Mouse (Mus musculus) embryo, embryonic 11 days (tissue): ENCODE results near the gene Atp11a.

ENCODE experiments used
- DNase-seq: peaks from one replicate; pipeline ENCODE4 v3.0.0-alpha.2; 2015

Gene Atp11a

GRCm38 (mm10) chr8:12756391-12757157, at the start of gene Atp11a:
Atp11a (plus strand) TSS chr8:12757014.
- DNase-seq = peak; percentile 90

- DNase-seq = no peak
Observed at GRCm38 (mm10) chr8:12711623-12712022, 45.2 kb upstream of the Atp11a start.

DNA sequence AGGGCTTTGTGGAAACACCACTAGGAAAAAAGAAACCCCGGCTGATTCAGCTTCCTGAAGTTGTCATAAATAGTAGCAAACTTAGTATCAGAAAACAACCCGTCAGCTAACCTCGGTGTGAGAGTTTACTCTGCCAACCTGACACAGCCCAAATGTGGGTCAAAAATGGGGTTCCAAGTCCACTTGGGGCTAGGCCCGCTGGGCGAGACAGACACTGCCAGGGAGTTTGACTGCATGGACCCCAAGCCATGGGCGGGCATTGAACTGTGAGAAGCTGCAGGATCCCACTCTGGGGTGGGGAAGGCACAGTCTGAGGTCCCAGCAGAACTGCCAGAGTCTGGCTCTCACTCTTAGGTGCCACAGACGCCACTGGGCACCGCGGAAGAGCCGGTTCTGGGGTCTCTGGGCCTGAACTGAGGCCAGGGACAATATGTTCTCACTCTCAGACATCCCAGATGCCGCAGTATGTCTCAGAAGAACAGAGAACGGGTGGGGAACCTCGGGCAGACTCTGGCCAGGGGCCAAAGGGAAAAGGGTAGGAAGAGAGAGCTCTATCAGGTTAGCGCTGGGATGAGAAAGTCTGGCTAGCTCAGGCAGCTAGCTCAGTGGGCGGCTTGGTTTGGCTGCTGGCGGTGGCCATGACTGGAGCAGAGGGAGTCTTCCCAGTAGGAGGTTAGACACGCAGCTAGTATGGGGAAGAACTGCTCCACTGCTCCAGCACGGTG, 40.8 kb upstream of the Atp11a start:
- no peak for DNase-seq

DNA sequence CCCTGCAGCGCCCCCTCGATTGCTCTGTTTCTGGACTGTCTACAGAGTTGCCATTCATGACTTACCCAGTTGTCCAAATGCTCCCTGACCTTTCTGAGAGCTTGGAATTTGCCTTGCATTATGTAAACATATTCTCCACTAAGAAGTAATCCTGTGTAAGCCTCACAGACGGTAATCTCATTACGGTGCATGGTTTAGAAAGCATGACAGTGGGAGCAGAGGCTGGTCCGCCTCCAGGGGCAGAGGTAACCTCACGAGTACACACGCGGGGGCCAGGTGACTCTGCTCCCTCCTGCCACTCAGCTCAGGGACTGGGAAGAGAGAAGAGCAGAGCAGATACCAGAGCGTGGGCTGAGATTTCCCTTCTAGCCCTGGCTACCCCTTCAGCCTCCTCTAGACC, 37.7 kb upstream of the Atp11a start:
- DNase-seq = no peak

GRCm38 (mm10) chr8:12728644-12729043, 28.2 kb upstream of the Atp11a start:
- no peak for DNase-seq

- DNase-seq = peak; percentile 47
Observed at GRCm38 (mm10) chr8:12730780-12731179, 26.0 kb upstream of the Atp11a start.

DNA sequence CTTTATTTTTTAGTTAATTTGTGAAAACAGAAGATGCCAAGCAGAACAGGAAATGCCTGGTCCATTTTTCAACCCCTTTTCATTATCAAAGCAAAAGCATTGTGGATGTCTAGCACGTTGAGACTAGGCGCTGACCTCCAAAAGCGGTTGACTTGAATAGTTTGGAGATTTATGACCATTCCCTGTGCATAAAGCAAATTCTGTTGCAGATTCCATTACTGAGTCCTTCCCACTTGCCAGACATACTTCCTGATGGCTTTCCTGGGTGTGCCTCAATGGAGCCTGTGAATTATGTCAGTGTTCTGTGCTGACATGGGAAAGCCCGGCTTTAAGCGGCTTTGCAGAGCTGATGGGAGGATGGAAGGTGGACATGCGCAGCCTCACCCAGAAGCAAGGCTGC, 24.4 kb upstream of the Atp11a start:
- DNase-seq = no peak

- DNase-seq = no peak
Observed at GRCm38 (mm10) chr8:12739113-12739512, 17.7 kb upstream of the Atp11a start.

- no peak for DNase-seq
Observed at GRCm38 (mm10) chr8:12743390-12743789, 13.4 kb upstream of the Atp11a start.

GRCm38 (mm10) chr8:12748183-12748582, 8.6 kb upstream of the Atp11a start:
- no peak for DNase-seq

- DNase-seq = no peak
Observed at GRCm38 (mm10) chr8:12749116-12749515, 7.7 kb upstream of the Atp11a start.

GRCm38 (mm10) chr8:12753054-12753453, 3.8 kb upstream of the Atp11a start:
- no peak for DNase-seq

DNA sequence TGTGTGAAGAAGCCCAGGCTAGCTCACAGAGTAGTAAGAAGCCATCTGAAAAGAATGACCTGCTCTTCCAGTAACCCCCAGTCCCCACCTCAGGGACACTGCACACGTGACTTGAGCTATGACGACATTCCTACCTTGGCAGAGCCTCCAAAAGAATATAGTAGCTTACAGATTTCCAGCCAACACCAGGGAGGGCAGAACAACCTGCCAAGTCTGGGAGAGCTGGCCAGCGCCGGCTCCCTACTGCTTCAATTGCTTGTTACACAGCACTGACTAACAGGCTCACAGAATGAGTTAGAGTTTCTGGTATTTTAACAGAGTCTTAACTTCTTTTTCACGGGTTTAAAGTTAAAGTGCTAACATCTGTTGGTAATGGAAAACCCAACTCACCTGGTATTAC, 2.7 kb upstream of the Atp11a start:
- no peak for DNase-seq

DNA sequence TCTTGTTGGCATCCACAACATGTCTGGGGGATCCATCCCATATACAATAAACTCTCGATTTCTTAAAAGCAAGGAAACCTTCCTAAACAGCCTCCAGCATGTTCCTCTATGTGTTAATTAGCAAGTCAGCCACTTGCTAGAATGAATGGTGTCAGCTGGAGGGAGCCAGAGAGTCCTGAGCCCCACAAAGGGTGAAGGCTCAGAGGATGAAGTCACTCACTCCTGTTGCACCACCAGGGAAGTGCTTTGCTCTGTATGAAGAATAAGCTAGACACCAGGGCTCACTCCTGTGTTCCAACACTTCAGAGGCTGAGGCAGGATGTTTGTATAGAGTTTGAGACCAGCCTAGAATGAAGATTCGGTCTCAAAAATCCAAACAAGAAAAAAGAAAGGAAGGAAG, 1.5 kb upstream of the Atp11a start:
- peak; percentile 39 for DNase-seq

- DNase-seq = no peak
Observed at GRCm38 (mm10) chr8:12755826-12756225, 988 bp upstream of the Atp11a start.

DNA sequence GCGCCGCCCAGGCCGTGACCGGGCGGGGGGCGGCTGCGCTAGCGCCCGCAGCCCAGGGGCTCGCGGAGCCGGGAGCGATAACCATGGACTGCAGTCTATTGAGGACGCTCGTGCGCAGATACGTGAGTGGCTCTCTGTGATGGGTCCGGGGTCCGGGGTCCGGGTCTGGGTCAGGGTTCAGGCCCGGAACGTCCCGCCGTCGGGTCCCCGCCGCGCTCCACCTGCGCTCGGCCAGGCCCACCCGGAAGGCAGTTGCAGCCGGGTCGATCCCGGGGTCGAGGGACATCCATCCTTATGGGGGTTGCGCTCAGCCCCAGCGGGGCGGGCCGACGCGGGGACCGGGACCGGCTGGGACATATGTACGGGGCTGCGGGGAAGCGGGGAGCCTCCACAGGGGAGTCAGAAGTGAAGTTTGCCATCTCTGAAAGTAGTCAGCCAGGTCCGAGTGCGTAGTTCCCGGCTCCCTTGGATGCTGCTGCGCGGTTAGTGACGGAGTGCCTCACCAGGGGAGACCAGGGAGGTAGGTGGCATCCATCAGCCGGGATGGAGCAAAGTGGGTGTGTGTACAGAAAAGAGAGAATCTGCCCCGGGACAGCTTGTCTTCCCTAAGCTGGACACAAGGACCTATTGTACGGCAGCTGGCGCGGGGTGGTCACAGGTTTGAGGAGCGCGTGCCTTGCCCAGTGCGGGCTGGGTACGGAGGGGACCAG, 572 bp downstream of the Atp11a start:
- peak; percentile 52 for DNase-seq

- DNase-seq = no peak
Observed at GRCm38 (mm10) chr8:12759963-12760362, 3.1 kb downstream of the Atp11a start.

- no peak for DNase-seq
Observed at GRCm38 (mm10) chr8:12761873-12762272, 5.1 kb downstream of the Atp11a start.

DNA sequence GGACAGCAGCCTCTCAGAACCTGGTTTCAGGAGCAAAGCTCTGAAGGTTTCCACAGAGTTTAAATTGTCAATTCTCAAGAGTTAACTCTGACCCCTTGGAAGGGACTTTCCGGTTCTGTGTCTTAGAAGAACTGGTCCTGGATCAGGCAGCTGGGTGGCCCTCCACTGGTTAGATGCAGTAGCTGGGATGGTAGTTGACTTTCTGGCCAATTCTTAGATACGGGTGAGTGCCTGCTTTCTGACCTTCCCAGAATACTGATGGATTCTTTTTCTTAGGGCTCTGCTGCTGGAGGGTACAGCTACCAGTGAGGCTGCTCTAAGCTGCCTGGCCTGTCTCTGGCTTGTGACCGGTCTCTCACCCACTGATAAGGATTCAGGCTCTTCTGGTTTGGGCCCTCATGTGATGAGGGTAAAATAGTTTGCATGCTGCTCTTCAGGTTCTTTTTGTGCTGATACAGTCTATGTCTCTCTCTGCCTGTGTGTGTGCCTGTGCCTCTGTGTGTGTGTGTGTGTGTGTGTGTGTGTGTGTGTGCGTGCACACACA, 6.8 kb downstream of the Atp11a start:
- DNase-seq = no peak

DNA sequence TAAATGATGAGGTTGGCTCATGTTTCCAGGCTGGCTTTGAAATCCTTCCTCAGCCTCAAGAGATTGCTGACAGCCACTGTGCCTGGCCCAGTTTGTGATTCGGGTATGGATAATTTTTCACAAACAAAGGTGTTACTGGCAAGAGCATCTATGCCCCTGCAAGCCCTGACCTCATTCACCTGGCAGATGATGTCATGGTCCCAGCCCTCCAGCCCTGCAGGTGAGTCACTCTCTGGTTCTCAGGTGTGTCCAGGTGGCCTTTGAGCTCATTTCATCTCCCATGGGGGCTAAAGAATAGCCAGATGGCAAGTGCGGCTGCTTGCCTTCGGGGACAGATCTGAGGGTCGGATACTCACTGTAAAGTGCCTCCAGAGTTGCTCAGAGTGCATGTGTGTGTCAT, 8.2 kb downstream of the Atp11a start:
- DNase-seq = no peak

DNA sequence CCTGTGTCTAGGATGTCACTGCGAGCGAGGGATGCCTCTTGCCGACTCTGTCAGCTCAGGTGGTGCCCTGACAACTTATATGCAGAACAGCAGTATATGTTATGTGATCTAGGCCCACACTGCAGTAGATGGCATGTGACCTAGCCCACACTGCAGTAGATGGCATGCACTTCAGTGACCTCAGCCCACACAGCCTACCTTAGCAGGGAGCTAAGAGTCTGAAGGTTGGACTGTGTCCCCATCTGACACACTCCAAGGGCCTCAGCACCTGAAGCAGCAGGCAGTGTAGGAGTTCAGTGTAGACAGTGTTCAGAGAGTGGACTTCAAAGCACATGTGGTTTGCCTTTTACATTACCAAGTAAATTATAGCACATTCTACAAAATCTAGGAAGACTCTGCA, 10.4 kb downstream of the Atp11a start:
- no peak for DNase-seq

DNA sequence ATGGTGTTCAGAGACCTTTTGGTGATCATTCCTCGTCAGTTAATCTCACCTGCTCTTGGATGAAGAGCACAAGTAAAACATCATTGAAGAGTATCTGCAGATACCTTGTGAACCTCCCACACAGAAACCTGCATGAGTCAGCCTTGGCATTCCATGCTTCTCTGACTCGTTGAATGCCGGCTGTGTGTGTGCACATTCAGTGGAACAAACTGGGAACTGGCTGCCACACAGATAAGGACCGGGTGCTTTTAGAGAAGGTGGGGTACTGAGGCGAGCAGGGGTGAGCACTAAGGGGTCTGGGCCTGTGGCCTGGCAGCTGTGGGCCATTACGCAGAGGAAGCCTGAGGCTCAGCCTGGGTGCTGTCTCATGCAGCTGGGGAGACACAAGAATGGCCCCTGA, 11.9 kb downstream of the Atp11a start:
- DNase-seq = no peak

DNA sequence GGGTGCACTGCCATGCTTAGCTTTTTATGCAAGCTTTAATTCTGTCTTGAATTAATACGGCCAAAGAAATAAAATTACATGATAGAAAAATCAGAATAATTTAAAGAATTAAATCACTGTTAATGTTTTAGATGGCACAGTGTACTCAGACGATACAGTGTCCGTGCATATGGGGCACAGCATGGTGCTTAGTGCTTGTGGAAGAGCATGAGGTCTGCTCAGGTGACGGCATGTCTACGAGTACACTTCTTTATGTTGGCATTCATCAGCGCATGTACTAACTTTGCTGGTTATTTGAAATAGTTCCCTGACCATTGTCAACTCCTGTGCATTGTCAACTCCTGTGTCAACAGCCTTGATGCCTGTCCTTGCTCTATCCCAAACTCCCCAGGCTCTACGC, 12.5 kb downstream of the Atp11a start:
- no peak for DNase-seq

GRCm38 (mm10) chr8:12772319-12772718, 15.5 kb downstream of the Atp11a start:
- no peak for DNase-seq
